Mouse (Mus musculus) megakaryocyte progenitor cell, adult 5-6 weeks (primary cell): ENCODE results near the gene Fgf6. TPM values are rescaled to one million over a fixed set of nuclear protein-coding genes. Genes with fewer than 3 reads are reported as not detected.

ENCODE experiments used
- ATAC-seq: replicated peaks from 2 replicates; pipeline ENCODE4 v1.8.0; 2016; ENCODE audit warnings: mild to moderate bottlenecking, moderate TSS enrichment, inconsistent platforms; ENCODE audit not compliant: poor library complexity
- total RNA-seq, 2 experiments: library from RNA; stranded (forward) in 1 of 2; stranded (reverse) in 1 of 2; fragments of 157-497, 149-512 nt in 1 of 2; fragments of 200-1000 nt in 1 of 2; gene quantifications; 2 replicates each; pipeline versions ENCODE4 v1.2.3 to v1.2.4; 2015 to 2017

Fgf6 gene
- total RNA-seq (2015), result not detected in 2 replicates
- not detected in 2 replicates for total RNA-seq (2017)

GRCm38 (mm10) chr6:127014906-127015770 is at the start of gene Fgf6:
Fgf6 (plus strand) TSS chr6:127015586.
- no peak for ATAC-seq

DNA sequence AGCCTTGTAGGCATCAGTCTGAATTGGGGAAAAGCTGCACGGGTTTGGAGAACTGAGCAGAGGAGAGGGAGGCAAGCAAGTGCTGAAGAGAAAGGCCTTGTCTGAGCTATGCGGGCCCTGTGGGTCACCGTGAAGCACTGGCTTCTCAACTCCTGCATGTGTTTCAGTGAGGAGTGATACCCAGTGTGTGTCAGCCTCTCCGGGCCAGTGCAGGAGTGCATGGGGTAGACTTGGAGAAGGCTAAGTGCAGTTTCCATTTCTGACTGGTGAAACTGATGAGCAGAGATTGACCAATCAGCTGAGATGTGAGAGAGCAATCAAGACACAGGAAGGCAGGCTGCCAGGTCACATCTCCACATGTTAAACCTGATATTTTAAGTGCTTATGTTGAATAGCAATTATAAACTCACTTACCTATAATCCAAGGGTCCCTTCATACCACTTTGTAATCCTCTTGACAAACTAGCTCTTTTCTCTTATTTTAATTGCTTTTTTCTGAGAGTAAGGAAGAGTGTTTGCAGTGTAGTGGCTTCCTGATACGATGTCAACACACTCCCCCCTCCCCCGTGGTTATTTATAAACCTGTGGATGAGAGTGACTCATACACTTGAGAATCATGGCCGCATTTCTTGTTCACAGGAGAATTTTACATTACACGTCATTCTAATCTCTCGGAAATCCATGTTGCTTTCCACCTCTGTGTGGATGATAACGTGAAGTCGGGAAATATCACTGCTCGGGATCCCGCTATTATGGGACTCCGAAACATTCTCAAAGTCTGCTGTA is 49.0 kb upstream of the Fgf6 start:
- no peak for ATAC-seq

- peak; percentile 64 for ATAC-seq
Measured at GRCm38 (mm10) chr6:126981539-126982234, 33.7 kb upstream of the Fgf6 start.

DNA sequence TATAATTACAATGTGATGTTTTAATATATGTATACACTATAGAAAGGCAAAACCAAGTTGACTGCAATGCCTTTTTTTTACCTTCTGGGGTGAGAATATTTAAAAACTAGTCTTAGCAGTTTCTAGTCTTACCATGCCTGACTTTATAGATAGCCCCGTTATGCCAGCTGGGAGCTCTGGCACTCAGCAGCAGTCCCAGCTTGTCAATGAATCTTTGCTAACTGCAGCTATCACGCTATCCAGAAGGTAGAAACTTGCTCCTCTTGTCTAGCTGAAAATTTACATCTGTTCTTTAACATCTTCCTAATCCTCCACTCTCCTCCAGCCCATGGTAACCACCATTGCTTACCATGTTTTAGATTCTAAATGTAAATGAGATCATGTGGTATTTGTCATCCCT is 21.7 kb upstream of the Fgf6 start:
- ATAC-seq, result no peak

GRCm38 (mm10) chr6:126995494-126995893 is 19.9 kb upstream of the Fgf6 start:
- no peak for ATAC-seq

DNA sequence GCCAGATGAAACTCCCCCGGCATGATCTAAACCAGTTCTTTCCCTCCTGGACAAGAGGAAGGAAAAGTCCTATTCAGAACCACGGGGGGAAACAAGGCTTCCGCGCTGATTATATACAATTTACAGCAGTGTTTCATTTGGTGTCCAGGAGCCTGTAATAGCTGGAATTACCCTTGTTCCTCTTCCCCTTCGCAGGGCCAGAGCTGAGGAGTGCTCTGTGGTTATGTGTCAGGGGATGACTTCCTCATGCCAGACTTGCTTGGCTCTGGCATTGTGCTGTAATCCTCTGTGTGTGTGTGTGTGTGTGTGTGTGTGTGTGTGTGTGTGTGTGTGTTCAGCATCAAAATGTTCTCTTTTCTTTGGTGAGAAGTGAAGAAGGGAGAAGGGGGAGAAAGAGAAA is 19.0 kb upstream of the Fgf6 start:
- peak; percentile 100 for ATAC-seq

- ATAC-seq, result no peak
Measured at GRCm38 (mm10) chr6:127005646-127006045, 9.7 kb upstream of the Fgf6 start.

- no peak for ATAC-seq
Measured at GRCm38 (mm10) chr6:127006551-127006950, 8.8 kb upstream of the Fgf6 start.

DNA sequence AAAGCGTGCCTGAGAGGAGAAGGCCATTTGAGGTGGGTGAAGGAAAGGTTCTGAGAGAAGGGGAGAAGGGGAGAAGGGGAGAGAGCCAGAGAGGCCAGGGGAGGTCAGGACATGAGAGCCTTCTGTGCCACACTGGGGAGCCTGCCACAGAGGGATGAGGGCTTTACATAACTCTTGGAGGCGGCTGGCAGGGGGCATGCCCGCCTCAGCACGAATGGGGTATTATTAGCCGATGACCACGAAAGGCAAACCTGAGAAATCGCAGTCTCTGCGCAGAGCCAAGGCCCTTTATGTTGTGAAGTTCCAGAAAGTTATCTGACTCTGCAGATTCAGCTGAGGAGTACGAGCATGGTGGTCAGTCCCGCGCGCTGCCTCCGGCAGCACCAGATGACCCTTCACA is 5.4 kb upstream of the Fgf6 start:
- ATAC-seq, result no peak

DNA sequence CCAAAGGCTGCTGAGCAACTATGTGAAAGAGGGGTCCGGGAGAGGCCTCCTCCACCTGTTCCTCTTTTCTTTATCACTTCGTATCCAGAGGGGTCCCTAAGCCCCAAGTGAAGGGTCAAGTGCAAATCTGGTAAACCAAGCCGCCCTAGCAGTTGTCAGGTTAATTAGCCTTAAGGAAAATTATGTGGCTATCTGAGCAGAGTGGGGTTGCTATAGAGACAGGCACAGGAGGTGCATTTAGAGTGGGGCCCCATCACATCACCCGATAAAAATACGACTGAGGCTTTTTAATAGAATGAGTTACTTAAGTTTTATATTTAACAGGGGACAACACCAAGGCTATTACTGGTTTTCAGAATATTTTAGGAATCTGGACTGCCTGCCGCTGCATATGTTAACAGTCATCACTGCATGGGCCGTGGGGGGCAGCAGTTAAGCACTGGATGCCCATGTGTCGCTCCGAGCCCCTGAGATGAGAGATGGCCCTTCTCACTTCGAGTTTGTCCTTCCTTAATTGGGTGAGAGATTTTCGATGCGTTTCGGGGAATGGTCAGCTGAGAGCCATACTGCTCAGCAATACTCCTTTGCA is 3.3 kb upstream of the Fgf6 start:
- ATAC-seq, result no peak

GRCm38 (mm10) chr6:127019254-127019653 is 3.9 kb downstream of the Fgf6 start:
- ATAC-seq, result no peak

DNA sequence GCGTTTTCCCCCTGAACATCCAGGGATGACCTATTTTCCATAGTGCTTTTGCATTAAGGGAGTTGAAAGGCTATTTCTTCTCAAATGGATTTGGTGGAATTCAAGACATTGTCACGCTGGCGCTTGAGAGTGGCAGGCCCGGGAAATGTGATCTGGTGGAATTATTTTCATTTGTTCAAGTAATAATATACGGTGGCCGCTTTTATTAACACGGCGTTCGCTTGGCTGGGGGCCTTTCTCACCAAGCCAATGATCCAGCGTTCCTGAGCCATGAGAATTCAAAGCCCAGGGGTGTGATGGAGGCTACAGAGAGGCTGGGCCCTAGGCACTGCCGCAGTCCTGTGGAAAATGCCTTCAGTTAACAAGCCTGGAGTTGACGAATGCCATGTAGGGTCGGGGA is 5.0 kb downstream of the Fgf6 start:
- no peak for ATAC-seq

DNA sequence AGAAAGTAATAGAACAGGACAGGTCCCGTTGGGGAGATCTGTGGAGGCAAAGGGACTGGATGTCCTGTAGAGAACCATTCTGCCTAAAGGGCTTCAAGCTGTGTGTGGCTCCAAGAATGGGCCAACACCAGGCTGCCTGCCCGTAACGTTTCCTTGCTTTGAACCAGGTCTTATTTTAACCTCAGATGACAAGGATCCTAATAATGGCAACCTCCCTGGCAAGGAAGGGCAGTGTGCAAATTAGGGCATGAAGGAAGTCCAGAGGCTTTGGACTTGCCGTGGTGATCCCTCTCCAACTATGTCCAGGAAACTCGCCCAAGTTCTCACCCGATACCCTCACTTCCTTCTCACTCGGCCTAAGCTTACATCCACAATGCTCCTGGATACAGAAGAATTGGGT is 9.4 kb downstream of the Fgf6 start:
- no peak for ATAC-seq

DNA sequence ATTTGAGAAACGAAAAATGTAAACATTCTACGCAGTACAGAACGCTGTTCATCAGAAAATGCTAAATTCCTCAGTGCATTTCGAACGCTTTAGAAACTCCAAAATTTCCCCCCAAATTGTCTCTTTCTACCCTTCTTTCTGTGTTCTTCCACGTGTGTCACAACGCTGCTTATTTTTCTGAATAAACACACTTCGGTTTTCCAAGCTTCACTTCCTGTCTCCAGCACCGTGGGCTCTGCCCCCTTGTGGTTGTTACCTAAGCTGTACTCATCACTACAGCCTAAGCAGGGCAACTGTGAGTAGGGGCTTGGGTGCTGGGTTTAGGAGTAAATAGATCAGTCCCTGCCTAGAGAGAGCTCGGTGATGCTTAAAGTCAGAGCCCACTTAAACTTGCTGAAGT is 19.4 kb downstream of the Fgf6 start:
- ATAC-seq, result peak; percentile 96

DNA sequence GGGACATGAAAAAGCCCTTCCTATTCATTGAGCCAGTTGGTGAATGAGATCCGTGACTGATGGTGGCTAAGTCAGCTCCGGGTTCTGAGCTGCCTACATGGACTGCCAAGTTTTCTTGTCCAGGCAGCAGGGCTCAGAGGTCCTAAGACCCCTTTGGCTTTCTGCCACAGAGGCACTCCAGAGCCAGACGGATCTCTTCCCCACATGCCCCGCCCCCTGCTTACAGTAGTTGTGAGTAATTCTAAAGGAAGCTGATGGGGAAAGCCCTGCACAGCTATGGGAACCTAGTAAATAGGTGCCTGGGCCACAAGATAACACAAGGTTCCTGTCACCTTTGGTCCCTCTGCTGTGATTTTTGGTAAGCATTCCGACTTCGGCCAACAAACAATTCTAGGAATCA is 29.5 kb downstream of the Fgf6 start:
- ATAC-seq, result no peak

- ATAC-seq, result no peak
Measured at GRCm38 (mm10) chr6:127050847-127051246, 35.5 kb downstream of the Fgf6 start.

DNA sequence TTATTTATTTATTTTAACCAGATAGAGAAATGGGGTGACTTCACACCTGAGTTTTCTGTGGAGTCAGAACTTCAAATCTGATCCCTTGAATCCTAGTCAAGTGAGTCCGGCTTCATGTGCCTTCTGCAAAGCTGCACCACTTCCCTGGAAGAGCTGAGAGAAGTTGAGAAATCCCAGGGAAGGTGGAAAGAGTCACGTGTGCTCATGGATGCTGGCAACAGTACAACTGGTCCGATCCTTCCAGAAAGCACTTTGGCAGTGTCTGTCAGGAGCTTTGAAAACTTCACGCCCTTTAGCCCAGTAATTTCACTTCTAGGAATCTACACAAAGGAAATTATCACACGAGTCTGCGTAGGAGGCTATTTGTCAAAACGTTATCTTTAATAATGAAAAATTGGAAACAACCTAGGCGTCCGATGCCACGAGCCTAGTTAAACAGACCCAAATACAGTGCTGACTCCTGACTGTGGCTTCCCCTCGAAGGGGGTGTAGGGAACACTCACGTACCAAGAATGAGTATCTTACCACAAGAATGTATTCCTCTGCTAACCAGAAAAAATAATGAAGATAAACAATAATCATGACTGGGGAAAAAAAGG is 41.7 kb downstream of the Fgf6 start:
- ATAC-seq, result no peak

DNA sequence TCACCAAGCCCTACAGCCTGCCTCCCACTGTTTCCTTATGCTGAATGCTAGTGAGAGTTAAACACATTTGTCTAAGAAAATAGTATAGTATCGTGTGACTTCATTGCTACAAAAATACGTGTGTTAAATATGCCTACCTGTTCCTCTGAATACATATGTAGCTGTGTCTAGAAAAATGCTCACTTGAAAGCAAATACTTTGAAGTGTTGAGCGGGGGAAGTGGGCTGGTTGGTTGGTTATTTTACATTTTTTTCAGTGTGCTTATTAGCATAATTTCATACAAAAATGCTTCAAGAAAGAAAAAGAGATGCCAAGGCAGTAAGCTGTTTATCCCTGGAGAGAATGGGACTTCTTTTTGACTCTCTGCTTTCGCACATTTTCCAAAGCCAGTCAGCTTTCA is 44.6 kb downstream of the Fgf6 start:
- ATAC-seq, result no peak

DNA sequence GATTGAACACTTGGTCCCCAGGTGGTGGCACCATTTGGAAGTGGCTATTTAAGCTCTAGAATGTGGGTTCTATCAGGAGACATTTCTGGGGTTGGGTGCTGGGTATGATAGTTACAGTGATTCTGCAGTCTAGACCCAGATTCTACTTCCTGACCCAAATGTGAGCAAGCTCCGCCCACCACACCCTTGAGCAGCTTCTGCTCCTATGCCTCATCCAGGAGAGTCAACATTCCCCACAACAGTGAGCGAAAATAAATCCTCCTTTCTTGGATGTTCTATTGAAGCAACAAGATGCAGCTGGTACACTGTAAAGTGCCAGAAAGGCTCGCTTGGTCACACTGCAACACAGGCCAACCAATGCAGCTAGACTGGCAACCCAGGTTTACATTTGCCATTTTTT is 48.5 kb downstream of the Fgf6 start:
- ATAC-seq, result no peak

DNA sequence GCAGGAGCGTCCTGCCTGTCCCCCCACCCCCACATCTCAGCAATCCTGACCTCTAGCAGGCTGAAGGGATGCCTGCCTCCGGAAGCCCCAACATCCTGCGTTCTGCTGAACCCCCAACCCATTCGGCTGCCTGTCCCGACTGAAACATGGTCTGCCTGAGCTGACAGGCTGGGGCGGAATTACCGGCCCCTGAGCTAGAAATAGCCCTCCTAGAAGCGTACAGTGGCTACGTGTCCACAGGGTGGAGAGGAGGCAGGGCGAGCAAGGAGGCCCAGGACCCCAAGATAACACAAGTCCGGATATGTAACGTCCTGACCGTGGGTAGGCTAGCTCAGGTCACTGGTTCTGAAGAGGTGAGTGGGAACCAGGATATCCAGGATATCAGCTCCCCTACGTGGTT is 49.4 kb downstream of the Fgf6 start:
- no peak for ATAC-seq

- ATAC-seq, result peak; percentile 55; the same call in 1 of the 2 replicates
Measured at GRCm38 (mm10) chr6:127072817-127073216, 57.4 kb downstream of the Fgf6 start, which contains the start of gene Fgf23. Fgf23 (plus strand) TSS chr6:127072902.
